Mouse (Mus musculus) heart, embryonic 14.5 days (tissue): ENCODE results near the gene Fosl2. TPM values are rescaled to one million over a fixed set of nuclear protein-coding genes. Genes with fewer than 3 reads are reported as not detected.

ENCODE experiments used
- ATAC-seq: fragments of 200-750 bp; cut with Nextera tagmentation; 2 replicates; pipeline ENCODE4 v1.8.0; 2017; ENCODE audit warnings: low read depth, moderate TSS enrichment; ENCODE audit not compliant: insufficient number of reproducible peaks, insufficient read depth, low FRiP score
- H3K27ac ChIP-seq, 2 experiments: fragments of 200-500 bp in 1 of 2; fragments of 300-500 bp in 1 of 2; sonication (generic) in 1 of 2; replicated peaks in 1 of 2; 2 replicates each; pipeline ENCODE4 v1.5.1; 2012 to 2014; ENCODE audit warnings: low read depth in 2 of 2, low read length in 2 of 2, control low read depth in 1 of 2, mild to moderate bottlenecking in 1 of 2, mixed read lengths in 1 of 2; ENCODE audit not compliant: control insufficient read depth in 1 of 2, insufficient read depth in 1 of 2
- H3K27me3 ChIP-seq: fragments of 300-500 bp; sonication (generic); 2 replicates; pipeline ENCODE4 v1.6.1; 2014; ENCODE audit warnings: mild to moderate bottlenecking, low read length, control low read depth; ENCODE audit not compliant: control insufficient read depth, insufficient read depth
- H3K36me3 ChIP-seq: fragments of 300-500 bp; sonication (generic); 2 replicates; pipeline ENCODE4 v1.6.1; 2014; ENCODE audit warnings: mild to moderate bottlenecking, control low read depth, low read length, mixed read lengths; ENCODE audit not compliant: control insufficient read depth, insufficient read depth
- H3K4me1 ChIP-seq, 2 experiments: fragments of 200-500 bp in 1 of 2; fragments of 300-500 bp in 1 of 2; sonication (generic) in 1 of 2; 2 replicates each; pipeline ENCODE4 v1.6.1; 2012 to 2014; ENCODE audit warnings: low read length in 2 of 2, control low read depth in 1 of 2, mixed read lengths in 1 of 2; ENCODE audit not compliant: control insufficient read depth in 2 of 2, insufficient read depth in 2 of 2
- H3K4me2 ChIP-seq: fragments of 300-500 bp; sonication (generic); 2 replicates; pipeline ENCODE4 v1.6.1; 2014; ENCODE audit warnings: mild to moderate bottlenecking, low read length
- H3K4me3 ChIP-seq, 2 experiments: fragments of 200-500 bp in 1 of 2; fragments of 300-500 bp in 1 of 2; sonication (generic) in 1 of 2; 2 replicates each; pipeline ENCODE4 v1.5.1; 2012 to 2014; ENCODE audit warnings: low read length in 2 of 2, mild to moderate bottlenecking in 2 of 2, control low read depth in 1 of 2, low read depth in 1 of 2, moderate library complexity in 1 of 2; ENCODE audit not compliant: control insufficient read depth in 1 of 2, insufficient read depth in 1 of 2
- H3K9ac ChIP-seq: fragments of 300-500 bp; sonication (generic); 2 replicates; pipeline ENCODE4 v1.6.1; 2014; ENCODE audit warnings: mild to moderate bottlenecking, low read length
- H3K9me3 ChIP-seq: fragments of 300-500 bp; sonication (generic); 2 replicates; pipeline ENCODE4 v1.6.1; 2016; ENCODE audit warnings: low read length, control low read depth; ENCODE audit not compliant: control insufficient read depth
- WGBS: fragments of 180-500 bp; shearing (Covaris S2); extraction: QIAGEN DNeasy Blood & Tissue Kit; methylation state at CpG from one replicate; pipeline ENCODE4 v1.1.7; 2014; 5-methylcytosine and 5-hydroxymethylcytosine counted together
- polyA plus RNA-seq: library from polyadenylated mRNA; unstranded; fragments of >200 nt; fragmentation: Nextera tagmentation; extraction: Ambion mirVana; gene quantifications from 2 replicates; pipeline ENCODE4 v1.2.1, GENCODE M21; 2014

Fosl2 gene
- polyA plus RNA-seq, 1 experiment from 2014 or later = 3.1 TPM

DNA sequence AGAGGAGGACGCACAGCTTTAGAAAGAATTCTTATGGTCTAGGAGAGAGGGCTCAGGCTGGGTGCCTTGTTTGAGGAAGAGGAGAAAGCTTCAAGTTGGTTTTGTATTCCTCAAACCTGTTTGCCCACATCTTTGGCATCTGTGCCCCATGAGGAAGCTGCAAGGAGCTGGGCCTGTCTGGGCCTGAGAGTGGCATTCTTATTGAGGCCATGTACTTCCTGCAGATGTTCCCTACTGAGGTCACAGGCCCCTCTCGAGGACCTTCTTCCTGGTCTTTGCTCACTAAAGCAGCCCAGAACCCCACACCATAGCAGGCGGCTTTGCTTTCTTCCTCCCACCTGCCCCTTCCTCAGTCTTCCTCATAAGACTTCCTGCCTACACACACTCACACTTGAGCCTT, 63.5 kb downstream of the Fosl2 start:
- WGBS = 70% methylated on average over 3 of the region's 3 CpGs
- Histone ChIP-seq H3K4me3 (no peak overlapping the region), H3K4me1 (peaks cover 2 to 4% of the 10 kb centered on the region in 2 experiments; a peak in 2 of 4 replicates), H3K27me3 (no peaks in the 10 kb centered on the region), H3K9me3 (no peaks in the 10 kb centered on the region), H3K4me2 (no peak overlapping the region), H3K36me3 (no peaks in the 10 kb centered on the region), H3K27ac (no peak overlapping the region), H3K9ac (no peak overlapping the region)
- no peak for ATAC-seq

DNA sequence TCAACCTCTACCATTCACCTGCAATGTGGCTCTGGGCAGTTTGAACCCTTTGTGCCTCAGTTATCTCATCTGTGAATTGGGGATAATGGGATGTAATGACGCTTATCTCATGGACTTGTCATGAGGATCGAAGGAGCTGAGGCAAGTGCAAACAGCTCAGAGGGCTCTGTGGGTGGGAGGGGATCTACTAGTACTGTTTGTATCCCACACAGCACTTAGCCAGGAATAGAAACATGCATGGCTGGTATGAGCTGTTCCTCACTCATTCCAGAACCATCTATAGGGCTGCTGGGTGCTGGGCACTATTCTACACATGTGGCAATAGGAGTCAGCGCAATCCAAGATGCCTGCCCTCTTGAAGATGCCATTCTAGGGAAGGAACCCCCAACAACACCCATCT, 64.0 kb downstream of the Fosl2 start:
- H3K9ac ChIP-seq = no peak overlapping the region
- ATAC-seq = no peak
- no peaks in the 10 kb centered on the region for H3K9me3 ChIP-seq
- H3K36me3 ChIP-seq = no peaks in the 10 kb centered on the region
- no peak overlapping the region for H3K4me2 ChIP-seq
- H3K27ac ChIP-seq = no peak overlapping the region
- H3K4me3 ChIP-seq = no peak overlapping the region
- WGBS = 47% methylated on average over 3 of the region's 3 CpGs
- H3K4me1 ChIP-seq = peaks cover 2 to 4% of the 10 kb centered on the region in 2 experiments; a peak in 2 of 4 replicates
- H3K27me3 ChIP-seq = no peaks in the 10 kb centered on the region

DNA sequence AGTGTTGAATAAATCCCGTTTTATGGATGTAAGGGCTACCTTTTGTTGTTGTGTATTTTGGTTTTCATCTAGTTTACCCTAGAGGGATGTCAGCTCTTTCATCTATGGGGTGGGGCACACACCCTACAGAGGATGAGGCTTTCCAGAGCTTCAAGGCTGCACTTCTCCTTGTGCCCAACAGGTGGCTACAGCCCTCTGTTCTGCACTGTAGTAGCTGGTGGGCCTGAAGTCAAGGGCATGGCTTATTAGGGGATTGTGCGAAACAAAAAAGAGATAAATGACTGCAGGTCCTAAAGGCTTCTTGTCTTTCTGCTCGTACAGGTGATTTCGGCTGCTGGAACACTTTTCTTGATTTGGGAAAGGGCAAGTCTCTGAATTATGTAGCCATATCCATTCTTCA, 69.1 kb downstream of the Fosl2 start:
- H3K9ac ChIP-seq = no peak overlapping the region
- H3K27ac ChIP-seq = no peak overlapping the region
- H3K4me2 ChIP-seq = no peak overlapping the region
- 64% methylated on average over 4 of the region's 4 CpGs for WGBS
- 0 out of 4 replicates have a peak, but pooled peaks cover 0 to 3% of the 10 kb centered on the region in 2 experiments for H3K4me1 ChIP-seq
- no peak for ATAC-seq
- H3K27me3 ChIP-seq = no peaks in the 10 kb centered on the region
- no peak overlapping the region for H3K4me3 ChIP-seq
- no peaks in the 10 kb centered on the region for H3K36me3 ChIP-seq
- no peaks in the 10 kb centered on the region for H3K9me3 ChIP-seq

DNA sequence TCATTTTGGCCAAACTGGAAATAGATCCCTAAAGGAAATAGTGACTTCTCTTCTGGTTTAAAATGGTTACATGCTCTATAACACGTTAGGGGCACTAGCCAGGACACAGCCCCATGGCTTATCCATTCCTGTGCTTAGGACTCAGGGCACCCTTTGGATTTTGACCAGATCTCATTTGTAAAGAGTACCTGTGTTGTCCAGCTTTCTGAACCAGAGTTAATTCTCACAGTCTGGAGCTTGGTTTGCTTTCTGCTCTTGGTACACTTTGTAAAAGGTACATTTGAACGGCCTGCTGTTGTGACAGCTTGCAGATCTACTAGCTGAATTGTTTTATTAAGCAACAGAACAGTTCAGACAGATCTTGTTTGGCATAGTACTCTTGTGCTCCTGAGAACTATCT, 71.1 kb downstream of the Fosl2 start:
- H3K9ac ChIP-seq = no peak overlapping the region
- H3K27me3 ChIP-seq = no peaks in the 10 kb centered on the region
- no peaks in the 10 kb centered on the region for H3K36me3 ChIP-seq
- no peak overlapping the region for H3K27ac ChIP-seq
- no peak overlapping the region for H3K4me2 ChIP-seq
- 56% methylated on average over 2 of the region's 2 CpGs for WGBS
- no peaks in the 10 kb centered on the region for H3K9me3 ChIP-seq
- no peaks in the 10 kb centered on the region for H3K4me1 ChIP-seq
- ATAC-seq = no peak
- H3K4me3 ChIP-seq = no peak overlapping the region

Other genes with a start within 250 kb of the Fosl2 start
- 1.8 and 3.2 TPM in 2 replicates for gene Plb1, start 96.9 kb downstream of the Fosl2 start, polyA plus RNA-seq